Mouse (Mus musculus) cerebellum, adult 18-20 months (tissue): ENCODE data around the gene Fignl2.
A peak's percentile ranks its signal among the peaks of the same experiment; 100 is the strongest.

Source experiments
- DNase-seq, 2 experiments: peaks; one replicate each; pipeline ENCODE4 v3.0.0; 2021

The Fignl2 gene

GRCm38 (mm10) chr15:101092829-101093648 is 14.7 kb upstream of the Fignl2 start:
- DNase-seq, result peak; percentile 33 to 50

- no peak for DNase-seq
These were observed 13.9 kb upstream of the Fignl2 start for GRCm38 (mm10) chr15:101092121-101092828.

DNA sequence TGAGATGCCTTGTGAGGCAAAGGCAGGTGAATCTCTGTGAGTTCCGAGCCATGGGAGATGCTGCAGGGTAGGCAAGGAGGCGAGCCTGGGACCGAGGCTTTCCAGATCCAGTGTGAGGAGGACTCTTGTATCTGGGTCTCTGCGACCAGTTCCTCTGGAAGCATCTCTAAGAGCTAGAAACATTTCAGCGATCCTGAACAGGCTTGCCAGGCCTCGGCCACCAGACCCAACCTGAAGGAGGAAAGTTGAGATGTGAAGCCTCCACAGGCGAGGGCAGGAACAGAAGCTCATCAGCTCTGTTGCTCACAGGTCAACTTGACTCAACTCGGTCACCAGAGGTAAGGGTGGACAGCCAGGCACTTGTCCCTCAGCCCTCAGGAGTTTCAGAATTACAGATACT is 13.2 kb upstream of the Fignl2 start:
- DNase-seq, result no peak

GRCm38 (mm10) chr15:101088291-101088690 is 9.9 kb upstream of the Fignl2 start:
- no peak for DNase-seq

DNA sequence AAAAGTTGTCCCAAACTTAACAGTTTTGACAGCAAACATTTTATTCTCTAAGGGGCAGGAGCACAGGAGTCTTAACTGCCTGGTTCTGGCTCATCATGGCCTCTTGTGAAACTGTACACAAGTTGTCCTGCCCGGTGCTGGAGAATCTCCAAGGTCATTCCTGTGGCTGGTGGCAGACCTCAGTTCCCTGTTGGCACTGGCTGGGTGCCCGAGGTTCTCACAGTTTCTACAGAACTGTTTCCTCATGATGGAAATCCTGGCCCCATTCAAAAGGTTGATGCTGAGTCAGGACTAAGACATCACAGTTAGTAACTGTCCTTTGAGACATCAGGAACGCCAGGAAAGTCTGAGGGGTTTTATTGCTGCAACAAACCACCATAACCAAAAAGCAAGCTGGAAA is 8.6 kb upstream of the Fignl2 start:
- no peak for DNase-seq

DNA sequence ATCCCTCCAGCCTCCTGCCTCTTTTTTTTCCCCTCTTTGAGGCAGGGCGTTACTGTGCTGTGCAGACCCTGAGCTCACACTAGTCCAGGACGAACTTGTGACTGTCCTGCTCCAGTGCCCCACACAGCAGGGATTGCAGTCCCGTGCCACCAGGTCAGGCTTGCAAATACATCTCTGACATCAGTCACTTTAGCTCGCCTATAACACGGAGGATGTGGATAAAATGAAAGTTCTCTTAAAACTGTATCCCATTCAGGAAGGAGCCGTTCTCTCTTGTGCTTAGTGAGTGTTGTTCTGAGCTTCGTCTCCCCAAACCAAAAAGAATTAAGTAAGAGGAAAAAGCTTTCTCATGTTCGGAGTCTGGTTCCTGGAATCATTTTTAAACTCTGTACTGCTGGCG is 8.1 kb upstream of the Fignl2 start:
- no peak for DNase-seq

- DNase-seq, result no peak
These were observed 6.1 kb upstream of the Fignl2 start for GRCm38 (mm10) chr15:101084499-101084898.

DNA sequence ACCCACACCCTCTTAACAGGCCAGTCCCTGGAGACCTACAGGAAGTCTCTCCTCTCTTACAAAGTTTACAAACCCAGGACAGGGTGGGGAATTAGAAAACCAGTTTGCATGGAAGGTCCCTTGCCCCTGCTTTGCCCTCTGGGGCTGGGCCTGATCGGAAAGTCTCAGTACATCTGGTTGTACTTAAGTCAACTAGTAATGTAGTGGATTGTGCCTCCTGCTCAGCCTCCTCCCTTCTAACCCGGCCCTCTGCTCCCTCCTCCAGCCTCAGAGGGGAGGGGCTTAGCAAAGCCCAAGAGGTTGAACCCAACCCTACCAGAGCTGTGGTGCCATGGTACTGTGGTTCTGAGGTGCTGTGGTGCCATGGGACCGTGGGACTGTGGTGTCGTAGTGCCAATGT is 3.9 kb upstream of the Fignl2 start:
- no peak for DNase-seq

DNA sequence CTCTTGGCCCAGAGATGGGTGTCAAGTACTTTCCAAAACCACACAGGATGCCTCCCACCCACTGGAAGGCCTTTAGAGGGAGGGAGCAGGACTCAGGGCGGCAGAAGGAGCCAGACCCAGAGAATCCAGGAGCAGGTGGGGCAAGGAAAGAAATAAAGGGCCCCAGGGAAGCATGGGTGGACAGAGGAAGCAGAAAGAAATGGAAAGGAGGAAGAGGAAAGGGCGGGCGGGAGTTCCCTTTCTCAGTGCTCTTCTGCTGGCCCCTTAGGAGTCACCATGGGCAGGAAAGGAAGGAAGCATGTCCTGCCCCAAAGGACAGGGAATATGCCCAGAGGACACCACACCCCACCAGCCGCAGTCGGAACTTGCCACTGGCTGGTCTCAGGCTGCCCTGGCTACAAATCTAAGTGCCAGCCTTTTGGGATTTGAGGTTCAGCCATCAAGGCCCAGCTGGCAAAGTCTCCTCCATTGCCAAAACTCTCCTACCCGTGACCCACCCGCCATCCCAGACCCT is 2.7 kb upstream of the Fignl2 start:
- no peak for DNase-seq

DNA sequence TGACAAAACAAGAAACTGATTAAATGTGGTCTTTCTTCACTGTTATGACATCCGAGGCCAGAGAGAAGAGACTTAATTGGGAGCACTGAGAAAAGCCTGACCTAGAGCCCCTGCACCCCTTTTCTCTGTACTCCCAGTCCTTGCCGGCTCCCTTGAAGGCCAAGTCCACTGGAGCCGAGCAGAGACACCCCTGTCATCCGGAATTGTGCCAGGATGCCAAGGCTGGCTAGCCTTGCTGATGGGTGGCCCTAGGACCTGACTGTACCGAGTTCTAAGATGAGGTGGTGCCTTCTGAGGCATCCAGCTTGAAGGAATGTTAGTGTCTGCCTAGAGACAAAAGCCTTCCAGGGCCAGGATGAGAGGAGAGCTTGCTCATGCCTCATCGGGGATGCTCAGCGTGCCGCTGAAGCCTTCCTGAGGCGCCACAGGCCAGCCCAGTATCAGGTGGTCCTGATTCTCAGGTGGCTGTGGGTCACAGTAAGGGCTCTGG is 1.7 kb upstream of the Fignl2 start:
- DNase-seq, result no peak

GRCm38 (mm10) chr15:101078731-101079156 is 377 bp upstream of the Fignl2 start:
- DNase-seq, result peak; percentile 46 to 54

DNA sequence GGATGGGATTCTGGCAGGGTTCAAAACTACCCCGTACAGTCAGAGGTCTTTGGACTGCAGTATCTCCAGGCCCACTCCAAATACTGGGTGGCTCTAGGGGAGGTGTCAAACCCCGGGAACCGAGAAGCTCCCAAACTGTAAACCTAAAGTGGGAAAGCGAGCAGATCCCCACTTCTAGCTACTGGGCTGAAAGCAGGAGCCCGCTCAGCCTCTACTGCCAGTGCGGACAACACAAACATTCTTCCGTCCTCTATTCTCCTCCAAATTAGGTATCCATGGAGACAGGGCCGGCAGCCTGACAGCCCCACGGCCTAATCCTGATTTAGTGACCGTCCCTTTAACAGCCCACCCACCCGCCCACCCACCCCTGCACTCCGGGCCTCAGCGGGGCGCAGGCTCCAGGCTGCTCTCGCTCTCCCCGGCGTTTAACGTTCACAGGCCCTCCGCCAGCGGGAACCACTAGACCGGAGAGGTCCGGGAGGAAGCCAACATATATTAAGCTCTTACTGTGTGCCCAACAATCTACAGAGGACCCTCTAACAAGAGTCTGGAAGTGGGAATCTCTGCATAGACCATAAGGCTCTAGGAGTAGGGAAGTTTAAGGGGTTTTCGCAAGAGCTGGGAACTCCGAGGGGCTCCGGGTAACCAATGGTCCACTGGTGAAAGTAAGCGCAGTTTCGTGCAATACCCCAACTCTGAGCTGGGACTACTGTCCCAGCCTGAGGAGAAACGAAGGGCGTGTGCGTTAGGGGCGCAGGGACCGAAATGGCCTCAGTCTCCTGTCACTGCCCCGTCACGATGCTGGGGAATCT is 1.2 kb downstream of the Fignl2 start:
- peak in 1 of 2 experiments; percentile 16 for DNase-seq

- DNase-seq, result peak in 1 of 2 experiments; percentile 13
These were observed 2.0 kb downstream of the Fignl2 start for GRCm38 (mm10) chr15:101076071-101077000.

- no peak for DNase-seq
These were observed 2.7 kb downstream of the Fignl2 start for GRCm38 (mm10) chr15:101075656-101076055.

- DNase-seq, result no peak
These were observed 3.2 kb downstream of the Fignl2 start for GRCm38 (mm10) chr15:101075150-101075549.

GRCm38 (mm10) chr15:101074067-101074466 is 4.3 kb downstream of the Fignl2 start:
- DNase-seq, result no peak

GRCm38 (mm10) chr15:101072736-101073135 is 5.6 kb downstream of the Fignl2 start:
- DNase-seq, result no peak

GRCm38 (mm10) chr15:101070762-101071161 is 7.6 kb downstream of the Fignl2 start:
- DNase-seq, result no peak

GRCm38 (mm10) chr15:101069641-101070190 is 8.7 kb downstream of the Fignl2 start:
- no peak for DNase-seq

GRCm38 (mm10) chr15:101068671-101069070 is 9.7 kb downstream of the Fignl2 start:
- no peak for DNase-seq

GRCm38 (mm10) chr15:101068029-101068428 is 10.3 kb downstream of the Fignl2 start:
- no peak for DNase-seq
